Mouse (Mus musculus) forebrain, embryonic 11.5 days (tissue): Measurements from ENCODE around the gene Stap2. TPM values are rescaled to one million over a fixed set of nuclear protein-coding genes. Genes with fewer than 3 reads are reported as not detected.

ENCODE experiments used
- ATAC-seq: fragments of 200-750 bp; cut with Nextera tagmentation; replicated peaks from 2 replicates; pipeline ENCODE4 v1.8.0; 2017; ENCODE audit warnings: moderate TSS enrichment; ENCODE audit not compliant: low FRiP score
- DNase-seq: peaks from one replicate; pipeline ENCODE4 v3.0.0-alpha.2; 2017; ENCODE audit warnings: low spot score
- H3K27ac ChIP-seq: fragments of 300-500 bp; sonication (generic); 2 replicates; pipeline ENCODE4 v1.5.1; 2014; ENCODE audit warnings: low read depth, low read length
- H3K27me3 ChIP-seq: fragments of 300-500 bp; sonication (generic); 2 replicates; pipeline ENCODE4 v1.6.1; 2014; ENCODE audit warnings: mild to moderate bottlenecking, low read length, mixed read lengths; ENCODE audit not compliant: control insufficient read depth, insufficient read depth
- H3K36me3 ChIP-seq: fragments of 300-500 bp; sonication (generic); 2 replicates; pipeline ENCODE4 v1.6.1; 2014; ENCODE audit warnings: mild to moderate bottlenecking, low read length, moderate library complexity, mixed read lengths; ENCODE audit not compliant: control insufficient read depth, insufficient read depth
- H3K4me1 ChIP-seq: fragments of 300-500 bp; sonication (generic); replicated peaks from 2 replicates; pipeline ENCODE4 v1.6.1; 2014; ENCODE audit warnings: low read length, mixed read lengths; ENCODE audit not compliant: control insufficient read depth, insufficient read depth
- H3K4me2 ChIP-seq: fragments of 300-500 bp; sonication (generic); 2 replicates; pipeline ENCODE4 v1.6.1; 2014; ENCODE audit warnings: low read depth, mild to moderate bottlenecking, low read length, moderate library complexity, mixed read lengths; ENCODE audit not compliant: severe bottlenecking
- H3K4me3 ChIP-seq: fragments of 300-500 bp; sonication (generic); 2 replicates; pipeline ENCODE4 v1.5.1; 2014; ENCODE audit warnings: low read depth, low read length
- H3K9ac ChIP-seq: fragments of 300-500 bp; sonication (generic); 2 replicates; pipeline ENCODE4 v1.6.1; 2014; ENCODE audit warnings: low read length
- H3K9me3 ChIP-seq: fragments of 300-500 bp; sonication (generic); 2 replicates; pipeline ENCODE4 v1.6.1; 2016; ENCODE audit warnings: low read length, mixed read lengths; ENCODE audit not compliant: control insufficient read depth
- WGBS: fragments of 180-500 bp; shearing (Covaris S2); extraction: QIAGEN DNeasy Blood & Tissue Kit; methylation state at CpG from one replicate; pipeline ENCODE4 v1.1.7; 2014; 5-methylcytosine and 5-hydroxymethylcytosine counted together
- polyA plus RNA-seq: library from polyadenylated mRNA; unstranded; fragments of >200 nt; fragmentation: Nextera tagmentation; extraction: Ambion mirVana; gene quantifications from 2 replicates; pipeline ENCODE4 v1.2.1, GENCODE M21; 2014

Gene Stap2
- polyA plus RNA-seq, 1 experiment from 2014 or later = 5.3 TPM

DNA sequence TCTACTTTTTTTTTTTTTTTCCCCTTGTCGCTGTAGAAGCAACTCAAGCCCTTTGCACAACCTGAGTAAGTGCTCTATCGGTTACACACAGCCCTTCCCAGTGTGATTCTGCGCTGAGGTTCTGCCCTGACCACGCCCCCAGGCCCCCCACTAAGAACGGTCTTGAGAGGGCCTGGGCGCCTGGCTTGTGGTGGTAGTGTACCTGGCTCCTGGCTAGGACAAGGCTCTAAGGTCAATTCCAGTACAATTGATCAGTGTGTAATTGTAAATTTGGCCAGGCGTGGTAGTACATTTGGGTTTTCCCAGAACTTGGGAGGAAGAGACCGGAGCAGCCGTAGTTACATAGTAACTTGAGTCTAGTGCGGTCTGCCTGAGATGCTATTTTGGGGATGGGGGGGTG, 1.6 kb upstream of the Stap2 start:
- no peak overlapping the region for H3K4me2 ChIP-seq
- no peaks in the 10 kb centered on the region for H3K9me3 ChIP-seq
- DNase-seq (no peak), ATAC-seq (no peak)
- no peak overlapping the region for H3K27ac ChIP-seq
- peaks cover 8% of the 10 kb centered on the region; the same call in 1 of the 2 replicates for H3K4me1 ChIP-seq
- H3K27me3 ChIP-seq = no peaks in the 10 kb centered on the region
- no peak overlapping the region for H3K4me3 ChIP-seq
- 46% methylated on average over 10 of the region's 10 CpGs for WGBS
- H3K9ac ChIP-seq = no peak overlapping the region
- peaks cover 3% of the 10 kb centered on the region; the same call in 1 of the 2 replicates for H3K36me3 ChIP-seq

GRCm38 (mm10) chr17:56003000-56003399, 2.4 kb downstream of the Stap2 start:
- Histone ChIP-seq H3K4me2 (no peak overlapping the region), H3K36me3 (no peaks in the 10 kb centered on the region), H3K27ac (no peak overlapping the region), H3K27me3 (peaks cover 5% of the 10 kb centered on the region; the same call in 1 of the 2 replicates), H3K9me3 (no peaks in the 10 kb centered on the region; the same call in 1 of the 2 replicates), H3K4me3 (no peak overlapping the region), H3K4me1 (0 out of 2 replicates have a peak, but pooled peaks cover 2% of the 10 kb centered on the region), H3K9ac (no peak overlapping the region)
- no peak for ATAC-seq
- no peak for DNase-seq
- 90% methylated on average over 3 of the region's 3 CpGs for whole genome bisulfite sequencing

- 6% methylated on average over 30 of the region's 30 CpGs for WGBS
- peaks cover 5% of the 10 kb centered on the region; the same call in 1 of the 2 replicates for H3K27me3 ChIP-seq
- peak; percentile 39; the same call in 1 of the 2 replicates for ATAC-seq
- H3K9me3 ChIP-seq = no peaks in the 10 kb centered on the region; the same call in 1 of the 2 replicates
- no peak overlapping the region for H3K27ac ChIP-seq
- no peak overlapping the region for H3K9ac ChIP-seq
- 0 out of 2 replicates have a peak, but pooled peaks cover 2% of the 10 kb centered on the region for H3K4me1 ChIP-seq
- peak overlapping the region; percentile 7; the same call in 1 of the 2 replicates for H3K4me3 ChIP-seq
- peak overlapping the region; percentile 37; the same call in 1 of the 2 replicates for H3K4me2 ChIP-seq
- no peaks in the 10 kb centered on the region; the same call in 1 of the 2 replicates for H3K36me3 ChIP-seq
- no peak for DNase-seq
These were observed 5.4 kb downstream of the Stap2 start for GRCm38 (mm10) chr17:55999794-56000499.

GRCm38 (mm10) chr17:55996007-55996406, 9.4 kb downstream of the Stap2 start:
- Histone ChIP-seq H3K4me3 (no peak overlapping the region), H3K9me3 (no peaks in the 10 kb centered on the region; the same call in 1 of the 2 replicates), H3K27ac (no peak overlapping the region), H3K9ac (no peak overlapping the region), H3K27me3 (peaks cover 5% of the 10 kb centered on the region; the same call in 1 of the 2 replicates), H3K4me2 (no peak overlapping the region), H3K4me1 (0 out of 2 replicates have a peak, but pooled peaks cover 2% of the 10 kb centered on the region), H3K36me3 (no peaks in the 10 kb centered on the region; the same call in 1 of the 2 replicates)
- DNase-seq (no peak), ATAC-seq (no peak)
- 90% methylated on average over 15 of the region's 15 CpGs for WGBS

DNA sequence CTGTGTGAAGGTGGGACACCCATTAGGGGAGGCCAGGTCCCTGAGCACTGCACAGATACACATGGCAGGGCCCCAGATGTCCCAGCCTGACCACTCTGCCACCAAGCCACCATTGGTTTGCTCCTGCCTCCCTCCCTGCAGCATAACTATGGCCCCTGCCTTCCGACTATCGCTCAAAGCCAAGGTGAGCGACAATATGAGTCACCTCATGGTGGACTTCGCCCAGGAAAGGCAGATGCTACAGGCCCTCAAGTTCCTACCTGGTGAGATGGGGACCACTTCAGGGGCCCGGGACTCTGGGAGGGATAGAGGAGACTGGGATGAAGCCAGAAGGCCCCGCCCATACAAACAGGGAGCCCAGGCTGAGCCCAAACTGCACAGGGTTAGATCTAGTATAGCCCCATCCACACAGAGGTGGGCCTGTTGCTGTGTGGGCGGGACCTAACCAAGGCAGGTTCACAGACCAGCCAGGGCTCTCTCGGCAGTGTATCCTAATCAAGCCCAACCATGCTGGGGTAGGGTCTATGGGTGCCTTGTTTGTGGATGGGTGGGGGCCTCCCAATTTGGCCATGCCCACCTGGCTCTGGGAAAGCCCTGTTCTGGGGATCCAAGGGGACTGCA, 15.0 kb downstream of the Stap2 start:
- H3K9ac ChIP-seq = no peak overlapping the region
- DNase-seq (no peak), ATAC-seq (no peak)
- no peaks in the 10 kb centered on the region for H3K4me1 ChIP-seq
- no peak overlapping the region for H3K27ac ChIP-seq
- no peaks in the 10 kb centered on the region for H3K9me3 ChIP-seq
- no peaks in the 10 kb centered on the region for H3K27me3 ChIP-seq
- H3K36me3 ChIP-seq = no peaks in the 10 kb centered on the region
- no peak overlapping the region for H3K4me3 ChIP-seq
- H3K4me2 ChIP-seq = no peak overlapping the region
- WGBS = 85% methylated on average over 8 of the region's 8 CpGs

- Histone ChIP-seq H3K27me3 (no peaks in the 10 kb centered on the region), H3K36me3 (no peaks in the 10 kb centered on the region), H3K9ac (peak within 1 kb of the TSS; percentile 71), H3K4me1 (no peaks in the 10 kb centered on the region), H3K4me2 (peak within 1 kb of the TSS; percentile 77), H3K4me3 (peak within 1 kb of the TSS; percentile 57), H3K9me3 (no peaks in the 10 kb centered on the region), H3K27ac (no peak within 1 kb of the TSS)
- peak; percentile 92 for ATAC-seq
- peak; percentile 92 for DNase-seq
- WGBS = 8% methylated on average over 35 of the region's 35 CpGs
These were observed 19.1 kb downstream of the Stap2 start, which contains the start of gene Fsd1 for GRCm38 (mm10) chr17:55986030-55986961. Gene Fsd1, plus strand, starts transcription at chr17:55986509.

GRCm38 (mm10) chr17:55977301-55977700, 28.1 kb downstream of the Stap2 start:
- Histone ChIP-seq H3K36me3 (no peaks in the 10 kb centered on the region), H3K4me3 (no peak overlapping the region), H3K9ac (no peak overlapping the region), H3K27me3 (no peaks in the 10 kb centered on the region), H3K4me2 (no peak overlapping the region), H3K9me3 (no peaks in the 10 kb centered on the region), H3K27ac (no peak overlapping the region), H3K4me1 (no peaks in the 10 kb centered on the region)
- WGBS = 59% methylated on average over 3 of the region's 3 CpGs
- no peak for DNase-seq
- ATAC-seq = no peak

GRCm38 (mm10) chr17:55976255-55976862, 29.0 kb downstream of the Stap2 start:
- H3K9me3 ChIP-seq = no peaks in the 10 kb centered on the region
- peaks cover 3% of the 10 kb centered on the region for H3K4me1 ChIP-seq
- no peak overlapping the region for H3K4me2 ChIP-seq
- no peaks in the 10 kb centered on the region for H3K36me3 ChIP-seq
- 20% methylated on average over 13 of the region's 13 CpGs for WGBS
- H3K4me3 ChIP-seq = no peak overlapping the region
- DNase-seq (peak; percentile 86), ATAC-seq (peak; percentile 69)
- H3K9ac ChIP-seq = no peak overlapping the region
- no peak overlapping the region for H3K27ac ChIP-seq
- no peaks in the 10 kb centered on the region for H3K27me3 ChIP-seq
